Mouse (Mus musculus): Measurements from ENCODE around the gene Ep300. TPM values are rescaled to one million over a fixed set of nuclear protein-coding genes. Genes with fewer than 3 reads are reported as not detected.

The Ep300 gene
- polyA plus RNA-seq, 1 experiment, result 20.3 TPM

GRCm38 (mm10) chr15:81568093-81568492 is 17.1 kb upstream of the Ep300 start:
- no peak for DNase-seq
- Histone ChIP-seq H3K27me3 (replicated peaks; ENCODE audit: control insufficient read depth, insufficient read depth, low read length) (no peaks in the 10 kb centered on the region), H3K4me1 (ENCODE audit: control insufficient read depth, insufficient read depth, low read length) (peaks cover 3% of the 10 kb centered on the region; the same call in 1 of the 2 replicates), H3K27ac (ENCODE audit: insufficient read depth, low read depth, low read length) (no peak overlapping the region), H3K36me3 (ENCODE audit: control insufficient read depth, insufficient read depth, low read length) (no peaks in the 10 kb centered on the region), H3K4me3 (ENCODE audit: insufficient read depth, low read depth, low read length) (no peak overlapping the region)
- 34% methylated on average over 2 of the region's 2 CpGs for WGBS
- TF ChIP-seq POLR2A (IDR thresholded peaks at IDR 0.05; ENCODE audit: low read depth, low read length), result no peak
- TF ChIP-seq CTCF (conservative IDR thresholded peaks at IDR 0.05; ENCODE audit: insufficient read depth, insufficient read length, low read depth, low read length), result no peak

GRCm38 (mm10) chr15:81568592-81568991 is 16.6 kb upstream of the Ep300 start:
- H3K36me3 ChIP-seq (ENCODE audit: control insufficient read depth, insufficient read depth, low read length), result no peaks in the 10 kb centered on the region
- peak; percentile 22 for DNase-seq
- no peaks in the 10 kb centered on the region for H3K27me3 ChIP-seq (replicated peaks; ENCODE audit: control insufficient read depth, insufficient read depth, low read length)
- H3K4me1 ChIP-seq (ENCODE audit: control insufficient read depth, insufficient read depth, low read length), result no peaks in the 10 kb centered on the region
- H3K4me3 ChIP-seq (ENCODE audit: insufficient read depth, low read depth, low read length), result no peak overlapping the region
- TF ChIP-seq CTCF (conservative IDR thresholded peaks at IDR 0.05; ENCODE audit: insufficient read depth, insufficient read length, low read depth, low read length) (no peak), POLR2A (IDR thresholded peaks at IDR 0.05; ENCODE audit: low read depth, low read length) (no peak)
- H3K27ac ChIP-seq (ENCODE audit: insufficient read depth, low read depth, low read length), result no peak overlapping the region; the same call in 1 of the 2 replicates
- 47% methylated on average over 2 of the region's 2 CpGs for WGBS

- TF ChIP-seq CTCF (conservative IDR thresholded peaks at IDR 0.05; ENCODE audit: insufficient read depth, insufficient read length, low read depth, low read length) (no peak), POLR2A (IDR thresholded peaks at IDR 0.05; ENCODE audit: low read depth, low read length) (no peak)
- Histone ChIP-seq H3K4me1 (ENCODE audit: control insufficient read depth, insufficient read depth, low read length) (no peaks in the 10 kb centered on the region), H3K36me3 (ENCODE audit: control insufficient read depth, insufficient read depth, low read length) (no peaks in the 10 kb centered on the region), H3K27ac (ENCODE audit: insufficient read depth, low read depth, low read length) (no peak overlapping the region), H3K4me3 (ENCODE audit: insufficient read depth, low read depth, low read length) (no peak overlapping the region), H3K27me3 (replicated peaks; ENCODE audit: control insufficient read depth, insufficient read depth, low read length) (no peaks in the 10 kb centered on the region)
- 15% methylated on average over 3 of the region's 3 CpGs for WGBS
- no peak for DNase-seq
Observed at GRCm38 (mm10) chr15:81576961-81577360, 8.2 kb upstream of the Ep300 start.

GRCm38 (mm10) chr15:81577743-81578165 is 7.4 kb upstream of the Ep300 start:
- Histone ChIP-seq H3K27ac (ENCODE audit: insufficient read depth, low read depth, low read length) (no peak overlapping the region), H3K36me3 (ENCODE audit: control insufficient read depth, insufficient read depth, low read length) (no peaks in the 10 kb centered on the region), H3K27me3 (replicated peaks; ENCODE audit: control insufficient read depth, insufficient read depth, low read length) (no peaks in the 10 kb centered on the region), H3K4me1 (ENCODE audit: control insufficient read depth, insufficient read depth, low read length) (no peaks in the 10 kb centered on the region), H3K4me3 (ENCODE audit: insufficient read depth, low read depth, low read length) (no peak overlapping the region)
- DNase-seq, result no peak
- WGBS, result 92% methylated on average over 7 of the region's 7 CpGs
- no peak for TF ChIP-seq CTCF (conservative IDR thresholded peaks at IDR 0.05; ENCODE audit: insufficient read depth, insufficient read length, low read depth, low read length)
- no peak for TF ChIP-seq POLR2A (IDR thresholded peaks at IDR 0.05; ENCODE audit: low read depth, low read length)

- Histone ChIP-seq H3K4me3 (ENCODE audit: insufficient read depth, low read depth, low read length) (peak overlapping the region; percentile 50), H3K27ac (ENCODE audit: insufficient read depth, low read depth, low read length) (peak overlapping the region; percentile 90), H3K36me3 (ENCODE audit: control insufficient read depth, insufficient read depth, low read length) (no peaks in the 10 kb centered on the region), H3K27me3 (replicated peaks; ENCODE audit: control insufficient read depth, insufficient read depth, low read length) (no peaks in the 10 kb centered on the region), H3K4me1 (ENCODE audit: control insufficient read depth, insufficient read depth, low read length) (peaks cover 5% of the 10 kb centered on the region; the same call in 1 of the 2 replicates)
- TF ChIP-seq CTCF (conservative IDR thresholded peaks at IDR 0.05; ENCODE audit: insufficient read depth, insufficient read length, low read depth, low read length) (no peak), POLR2A (IDR thresholded peaks at IDR 0.05; ENCODE audit: low read depth, low read length) (no peak)
- WGBS, result 5% methylated on average over 3 of the region's 3 CpGs
- DNase-seq, result no peak
Observed at GRCm38 (mm10) chr15:81584466-81584865, 685 bp upstream of the Ep300 start.

- Histone ChIP-seq H3K36me3 (ENCODE audit: control insufficient read depth, insufficient read depth, low read length) (no peaks in the 10 kb centered on the region), H3K27ac (ENCODE audit: insufficient read depth, low read depth, low read length) (peak overlapping the region; percentile 100), H3K4me3 (ENCODE audit: insufficient read depth, low read depth, low read length) (peak overlapping the region; percentile 78), H3K27me3 (replicated peaks; ENCODE audit: control insufficient read depth, insufficient read depth, low read length) (no peaks in the 10 kb centered on the region), H3K4me1 (ENCODE audit: control insufficient read depth, insufficient read depth, low read length) (peaks cover 5% of the 10 kb centered on the region; the same call in 1 of the 2 replicates)
- peak; percentile 90 for DNase-seq
- under 1% methylated on average over 75 of the region's 77 CpGs for WGBS
- TF ChIP-seq POLR2A (IDR thresholded peaks at IDR 0.05; ENCODE audit: low read depth, low read length) (peak; percentile 32), CTCF (conservative IDR thresholded peaks at IDR 0.05; ENCODE audit: insufficient read depth, insufficient read length, low read depth, low read length) (no peak)
Observed at GRCm38 (mm10) chr15:81585746-81586461, 753 bp downstream of the Ep300 start.

GRCm38 (mm10) chr15:81586466-81586865 is 1.3 kb downstream of the Ep300 start:
- TF ChIP-seq CTCF (conservative IDR thresholded peaks at IDR 0.05; ENCODE audit: insufficient read depth, insufficient read length, low read depth, low read length) (no peak), POLR2A (IDR thresholded peaks at IDR 0.05; ENCODE audit: low read depth, low read length) (no peak)
- under 1% methylated on average over 28 of the region's 28 CpGs for WGBS
- DNase-seq, result no peak

More at GRCm38 (mm10) chr15:81586466-81586865, 1.3 kb downstream of the Ep300 start:
- Histone ChIP-seq H3K4me3 (ENCODE audit: insufficient read depth, low read depth, low read length) (peak overlapping the region; percentile 78), H3K27ac (ENCODE audit: insufficient read depth, low read depth, low read length) (peak overlapping the region; percentile 100), H3K36me3 (ENCODE audit: control insufficient read depth, insufficient read depth, low read length) (no peaks in the 10 kb centered on the region), H3K4me1 (ENCODE audit: control insufficient read depth, insufficient read depth, low read length) (peaks cover 5% of the 10 kb centered on the region; the same call in 1 of the 2 replicates), H3K27me3 (replicated peaks; ENCODE audit: control insufficient read depth, insufficient read depth, low read length) (no peaks in the 10 kb centered on the region)
